Mouse (Mus musculus): ENCODE results near the gene Pdcd6ip.

- no peak for TF ChIP-seq CTCF (IDR thresholded peaks at IDR 0.05; ENCODE audit: insufficient read depth, low read depth, low read length)
- no peak for TF ChIP-seq POLR2A (IDR thresholded peaks at IDR 0.05; ENCODE audit: insufficient read depth, low read depth, low read length)
Measured at GRCm38 (mm10) chr9:113731540-113731939, 23.5 kb upstream of the Pdcd6ip start.

All from olfactory bulb, adult 2 months (tissue).